Mouse (Mus musculus) lung, postnatal 4 days (tissue): ENCODE results near the gene Syt2.

Source experiments
- DNase-seq, 2 experiments: peaks; one replicate each; pipeline ENCODE4 v3.0.0; 2021

Syt2 gene

DNA sequence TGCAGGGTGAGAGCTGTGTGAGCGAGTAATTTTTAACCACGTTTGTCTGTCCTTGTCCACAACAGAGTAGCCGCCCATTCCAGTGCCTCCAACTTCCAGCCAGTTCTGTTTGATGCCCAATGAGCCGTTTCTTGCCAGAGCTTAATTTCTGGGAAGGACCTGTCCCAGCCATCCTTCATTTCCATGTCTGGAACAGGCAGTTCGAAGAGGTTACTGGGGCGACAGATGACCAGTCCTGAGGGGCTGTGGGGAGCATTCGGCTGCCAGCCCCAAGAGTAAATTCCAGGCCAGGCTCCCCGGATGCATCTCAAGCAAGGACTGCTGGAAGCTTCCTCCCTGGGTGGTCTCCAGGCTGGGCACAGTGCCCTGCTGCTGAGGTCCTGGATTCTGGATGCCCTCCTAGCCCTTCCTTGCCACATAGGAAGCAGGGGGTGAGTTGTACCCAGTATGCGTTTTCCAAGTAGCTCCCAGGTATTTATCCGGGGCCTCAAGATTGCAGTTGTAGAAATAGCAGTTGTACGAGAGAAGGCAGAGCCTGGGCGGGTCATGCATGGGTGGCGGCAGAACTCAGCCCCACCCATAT lies 4.9 kb downstream of the Syt2 start:
- DNase-seq = peak in 1 of 2 experiments; percentile 72

DNA sequence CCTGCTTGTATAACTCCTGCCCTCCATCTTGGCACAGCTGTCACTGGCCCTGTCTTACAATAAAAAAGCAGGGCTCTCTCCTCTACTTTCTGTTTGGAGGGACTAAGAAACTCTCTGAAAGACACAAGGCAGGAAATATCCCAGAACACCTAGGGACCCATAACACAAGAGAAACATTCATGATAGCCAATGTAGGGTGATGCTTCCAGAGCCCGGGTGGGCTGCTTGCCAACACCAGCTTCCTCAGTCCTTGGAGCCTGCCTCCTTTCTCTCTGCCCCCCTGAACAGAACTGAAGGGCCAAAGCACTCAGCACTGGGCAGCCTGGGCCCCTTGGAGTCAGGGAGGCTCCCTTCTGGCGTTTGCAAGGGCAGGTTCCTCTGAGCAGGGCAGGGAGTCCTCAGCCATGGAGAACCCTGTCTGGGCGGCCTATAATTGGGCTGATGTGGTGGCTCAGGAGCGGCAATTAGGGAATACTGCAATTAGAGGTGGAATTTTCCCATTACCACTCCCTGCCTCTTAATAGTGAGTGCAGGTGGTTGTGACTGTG lies 5.4 kb downstream of the Syt2 start:
- peak; percentile 53 to 54 for DNase-seq

DNA sequence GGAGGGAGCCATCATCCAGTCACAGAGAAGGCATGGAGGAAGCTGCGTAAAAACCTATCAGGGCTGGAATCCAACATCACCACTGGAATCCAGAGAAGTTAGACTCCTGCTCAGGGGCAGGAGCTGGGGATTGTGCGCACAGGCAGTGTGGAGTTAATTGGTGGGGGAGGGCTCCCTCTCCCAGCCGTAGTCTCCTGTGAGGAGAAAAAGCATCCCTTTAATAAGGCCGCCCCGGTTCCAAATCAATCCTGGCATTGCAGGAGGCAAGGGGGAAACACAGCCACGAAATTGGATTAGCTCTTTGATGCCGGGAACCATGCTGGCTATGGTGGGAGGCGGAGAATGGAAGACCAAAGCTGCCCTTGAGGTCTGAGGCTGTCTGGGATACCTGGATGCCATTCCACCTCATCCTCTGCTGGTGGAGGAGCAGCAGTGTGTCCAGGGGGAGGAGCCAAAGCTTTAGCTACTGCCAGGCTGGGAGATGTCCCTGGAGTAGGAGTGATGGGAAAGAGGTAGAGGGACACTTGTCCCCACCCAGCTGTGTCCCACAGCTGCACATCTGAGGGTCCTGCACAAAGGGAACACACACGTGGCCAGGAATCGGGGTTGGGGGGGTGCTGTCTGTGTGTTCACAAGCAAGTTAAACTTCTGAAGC lies 7.3 kb downstream of the Syt2 start:
- no peak for DNase-seq

DNA sequence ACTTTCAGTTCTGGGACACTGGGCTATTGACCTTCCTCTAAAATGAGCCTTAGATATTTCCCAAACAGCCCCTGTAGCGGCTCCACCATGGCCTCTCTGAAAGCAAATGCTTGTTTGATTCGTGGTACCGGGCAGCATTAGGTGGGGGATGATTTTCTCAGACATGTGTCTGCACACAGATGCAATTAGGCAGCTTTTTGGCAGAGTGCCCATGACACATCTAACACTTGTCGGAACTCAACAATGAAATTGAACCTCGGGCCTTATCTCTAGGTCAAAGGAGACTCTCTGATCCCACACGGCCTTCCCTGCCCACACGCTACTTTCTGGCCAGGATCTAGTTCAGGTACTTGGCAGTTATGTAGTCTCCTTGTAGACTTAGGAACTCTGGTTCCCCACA lies 12.4 kb downstream of the Syt2 start:
- DNase-seq = no peak

DNA sequence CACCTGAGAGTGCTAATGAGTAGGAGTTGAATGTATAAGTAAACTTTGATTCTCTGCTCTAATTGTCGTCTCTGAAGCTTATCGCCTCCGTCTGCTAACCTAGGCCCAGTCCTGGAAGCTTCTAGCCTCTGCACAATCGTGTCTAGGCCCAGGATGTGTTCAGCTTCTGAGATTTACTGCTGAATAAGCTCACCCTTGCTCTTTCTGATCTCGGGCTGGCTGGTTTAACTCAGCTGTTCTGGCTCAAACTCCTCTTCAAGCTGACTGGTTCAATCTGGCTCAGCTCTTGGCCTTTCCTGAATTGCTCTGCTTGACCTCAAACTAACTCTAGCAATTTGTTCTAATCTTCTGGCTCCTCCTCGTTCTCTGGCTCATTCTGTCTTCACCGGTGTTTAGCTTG lies 13.7 kb downstream of the Syt2 start:
- no peak for DNase-seq

DNA sequence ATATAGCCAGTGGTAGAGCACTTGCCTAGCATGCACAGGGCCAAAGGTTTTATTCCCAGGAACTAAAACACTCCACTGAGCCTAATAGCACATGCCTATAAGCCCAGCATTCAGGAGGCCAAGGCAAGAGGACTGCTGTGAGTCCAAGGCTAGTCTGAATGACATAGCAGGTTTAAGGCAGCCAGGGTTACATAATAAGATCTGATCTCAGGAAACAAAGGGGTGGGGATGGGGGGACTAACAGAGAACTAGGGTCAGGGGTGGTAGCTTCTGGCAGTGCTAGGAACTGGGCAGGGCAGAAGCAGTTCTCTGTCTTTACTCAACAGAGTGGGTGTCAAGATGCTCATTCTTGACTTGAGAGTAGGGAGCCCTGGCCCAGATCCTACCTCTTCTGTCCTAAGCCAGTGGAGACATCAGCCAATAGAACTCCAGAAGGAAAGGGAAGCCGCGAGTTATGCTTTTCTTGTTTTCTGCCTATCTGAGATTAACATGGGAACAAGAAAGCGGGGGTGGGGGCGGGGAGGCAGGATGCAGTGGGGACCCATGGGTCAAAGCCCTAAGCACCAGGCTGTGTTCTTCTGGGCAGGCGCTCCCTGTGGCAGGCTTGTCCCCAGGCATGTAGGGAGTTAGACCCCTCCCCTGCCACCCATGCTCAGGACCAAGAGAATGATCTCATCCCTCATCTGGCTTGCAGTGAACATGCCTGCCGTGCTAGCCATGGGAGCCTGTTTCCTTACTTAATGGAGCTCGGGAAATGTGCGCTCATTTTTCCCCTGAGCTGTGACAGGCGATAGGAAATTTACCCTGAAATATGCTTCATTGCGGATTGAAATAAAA lies 25.0 kb downstream of the Syt2 start:
- DNase-seq = no peak

DNA sequence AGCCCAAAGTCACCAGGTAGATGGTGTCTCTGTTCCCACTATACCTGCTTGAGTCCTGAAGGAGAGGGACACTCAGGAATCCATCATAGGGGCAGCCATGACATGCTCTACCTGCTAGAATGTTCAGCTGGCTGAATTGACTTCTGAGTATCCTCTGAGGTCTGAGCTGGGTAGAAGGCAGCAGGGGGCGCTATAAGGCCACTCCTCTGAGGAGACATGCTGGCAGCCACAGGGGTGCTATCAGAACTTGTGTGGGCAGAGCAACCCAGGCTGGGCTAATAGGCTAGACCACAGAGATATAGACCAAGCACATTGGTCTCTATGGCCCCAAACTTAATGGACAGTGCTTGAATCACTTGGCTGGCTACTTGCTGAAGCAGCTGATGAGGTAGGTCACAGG lies 27.8 kb downstream of the Syt2 start:
- no peak for DNase-seq

DNA sequence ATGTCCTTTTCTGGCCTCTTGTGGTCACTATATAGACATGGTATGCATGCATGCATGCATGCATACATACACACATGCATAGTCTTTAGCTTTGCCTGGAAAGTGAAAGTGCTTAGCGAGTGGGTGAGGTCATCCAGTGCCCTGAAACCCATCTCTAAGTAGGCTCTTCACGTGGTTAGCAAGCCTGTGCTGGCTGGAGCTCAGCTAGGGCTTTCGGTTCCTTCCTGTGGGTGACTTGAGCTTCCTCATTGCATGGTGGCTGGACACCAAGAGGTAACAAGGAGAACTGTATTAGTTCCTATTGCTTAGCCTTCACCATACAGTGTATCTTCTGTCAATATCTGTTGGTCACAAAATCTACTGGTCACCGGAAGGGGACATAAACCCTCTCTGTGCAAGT lies 33.0 kb downstream of the Syt2 start:
- peak; percentile 21 to 37 for DNase-seq

DNA sequence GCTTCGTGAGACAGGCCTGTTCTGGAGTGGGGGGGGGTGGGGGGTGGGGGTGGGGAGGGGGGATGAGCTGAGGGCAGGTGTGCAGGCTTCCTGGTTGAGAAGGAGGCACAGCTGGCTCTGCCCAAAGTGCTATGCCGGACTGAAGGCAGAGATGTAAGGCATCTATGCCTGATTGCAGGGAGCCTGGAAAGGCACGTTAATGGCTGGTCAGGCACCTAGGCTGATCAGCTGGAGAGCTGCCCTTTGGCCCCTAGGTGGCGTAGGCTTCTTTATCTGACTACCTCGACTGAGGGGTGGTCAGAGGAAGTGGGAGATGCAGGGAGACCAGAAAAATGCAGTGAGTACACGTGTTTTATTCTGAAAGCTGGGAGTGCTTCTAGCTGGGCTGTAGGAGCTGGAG lies 34.1 kb downstream of the Syt2 start:
- DNase-seq = no peak

DNA sequence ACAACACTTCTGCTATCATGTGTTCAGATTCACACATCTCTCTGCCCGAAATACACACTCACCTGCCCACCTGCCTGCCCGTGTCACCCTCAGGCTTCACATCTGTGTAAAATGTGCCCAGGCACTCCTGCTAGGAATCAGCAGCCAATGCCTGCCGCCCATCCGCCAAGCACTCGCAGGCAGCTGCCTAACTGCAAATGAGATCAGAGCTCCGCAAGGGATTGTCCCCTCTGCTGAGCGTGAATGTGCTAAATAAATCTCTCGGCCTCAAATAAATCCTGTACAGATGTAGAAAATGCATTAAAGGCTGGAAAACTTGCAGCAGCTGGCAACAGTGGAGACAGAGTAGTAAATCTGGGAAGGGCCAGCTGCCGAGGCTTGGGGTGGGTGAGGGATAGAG lies 36.0 kb downstream of the Syt2 start:
- no peak for DNase-seq

DNA sequence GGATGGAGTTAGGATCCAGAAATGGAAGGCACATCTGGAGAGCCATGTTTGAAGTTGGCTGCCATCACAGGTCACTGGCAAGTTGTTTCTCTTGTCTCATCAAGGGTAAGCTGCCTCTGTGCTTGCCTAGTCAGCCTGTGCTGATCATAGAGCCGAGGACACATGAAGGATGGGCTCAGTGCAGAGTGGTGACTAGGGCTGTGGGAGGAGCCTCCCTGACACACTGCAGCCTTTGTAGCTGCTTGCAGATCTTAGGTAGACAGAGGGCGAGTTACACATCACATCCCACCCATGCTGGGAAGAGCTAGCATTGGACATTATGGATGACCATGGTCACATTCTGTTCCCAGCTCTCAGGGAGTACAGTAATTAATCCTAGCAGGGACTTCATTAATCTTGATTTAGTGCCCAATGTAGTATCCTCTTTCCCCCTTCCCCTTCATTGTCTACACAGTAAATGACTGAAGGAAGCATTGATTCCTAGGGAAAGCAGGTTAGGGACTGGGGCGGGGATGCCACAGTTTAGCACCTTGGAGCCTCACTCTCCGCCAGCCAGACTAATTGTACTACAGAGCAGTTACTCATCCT lies 40.5 kb downstream of the Syt2 start:
- DNase-seq = no peak

DNA sequence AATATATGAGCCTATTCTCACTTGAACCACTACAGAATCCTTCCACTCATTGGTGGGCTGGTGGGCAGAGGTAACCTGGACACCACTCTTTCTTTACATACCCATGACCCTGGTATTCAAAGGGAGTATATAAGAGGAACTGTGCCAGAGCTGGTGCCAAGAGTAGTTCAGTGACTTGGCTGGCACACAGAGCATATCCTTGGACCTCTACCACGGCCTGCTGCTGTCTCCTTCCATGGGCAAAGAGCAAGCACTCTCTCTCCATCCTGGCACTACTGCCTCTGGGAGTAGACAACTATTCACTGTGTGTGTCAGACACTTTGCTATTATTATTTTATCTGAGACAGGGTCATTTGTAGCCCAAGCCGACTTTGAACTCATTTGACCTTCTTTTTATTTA lies 49.8 kb downstream of the Syt2 start:
- no peak for DNase-seq

DNA sequence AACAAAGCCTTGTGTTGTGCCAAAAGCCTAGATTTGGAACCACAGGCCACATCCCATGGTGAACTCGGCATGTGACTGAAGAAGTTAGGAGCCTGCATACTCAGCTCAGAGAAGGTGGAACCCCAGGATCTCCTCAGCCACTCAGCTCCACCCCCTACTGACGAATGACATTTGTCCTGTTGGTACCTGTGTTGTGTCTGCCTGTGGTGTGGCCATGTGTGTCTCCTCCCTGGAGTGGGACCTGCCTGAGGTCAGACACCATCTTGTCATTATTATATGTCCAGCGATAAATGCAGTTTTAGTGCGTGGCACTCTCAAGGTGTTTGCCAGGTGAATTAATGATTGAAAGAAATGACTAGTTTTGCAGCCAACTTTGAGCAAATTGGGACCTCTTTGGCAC lies 50.6 kb downstream of the Syt2 start:
- no peak for DNase-seq

DNA sequence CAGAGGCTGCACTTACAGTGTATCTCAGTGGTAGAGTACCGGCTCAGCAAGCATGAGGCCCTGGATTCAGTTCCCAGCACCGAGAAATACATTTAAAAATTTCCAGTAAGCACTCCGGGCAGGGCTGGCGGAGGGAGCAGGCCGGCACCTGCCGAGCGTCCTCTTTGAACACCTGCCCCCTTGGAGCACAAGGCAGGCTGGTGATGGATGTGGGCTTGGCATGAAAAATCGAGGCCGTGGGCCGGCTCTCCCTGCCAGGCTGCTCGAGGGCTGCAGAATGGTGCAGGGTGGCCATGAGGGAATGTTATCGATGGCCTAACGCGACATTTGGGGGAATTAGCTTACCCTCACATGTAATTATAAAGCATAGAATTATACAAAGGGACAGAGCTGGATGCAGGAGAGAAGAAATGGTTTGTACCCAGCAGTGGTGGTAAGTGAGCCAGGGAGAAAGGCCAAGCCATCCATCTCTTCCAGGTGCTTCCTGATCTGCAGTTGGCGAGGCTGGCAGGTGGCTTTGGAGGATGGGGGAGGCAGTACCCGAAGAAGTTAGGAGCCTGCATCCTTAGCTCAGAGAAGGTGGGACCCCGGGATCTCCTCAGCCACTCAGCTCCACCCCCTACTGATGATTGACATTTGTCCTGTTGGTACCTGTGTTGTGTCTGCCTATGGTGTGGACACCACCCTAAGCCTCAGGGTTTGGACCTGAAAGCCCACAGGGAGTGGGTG lies 51.2 kb downstream of the Syt2 start:
- no peak for DNase-seq

DNA sequence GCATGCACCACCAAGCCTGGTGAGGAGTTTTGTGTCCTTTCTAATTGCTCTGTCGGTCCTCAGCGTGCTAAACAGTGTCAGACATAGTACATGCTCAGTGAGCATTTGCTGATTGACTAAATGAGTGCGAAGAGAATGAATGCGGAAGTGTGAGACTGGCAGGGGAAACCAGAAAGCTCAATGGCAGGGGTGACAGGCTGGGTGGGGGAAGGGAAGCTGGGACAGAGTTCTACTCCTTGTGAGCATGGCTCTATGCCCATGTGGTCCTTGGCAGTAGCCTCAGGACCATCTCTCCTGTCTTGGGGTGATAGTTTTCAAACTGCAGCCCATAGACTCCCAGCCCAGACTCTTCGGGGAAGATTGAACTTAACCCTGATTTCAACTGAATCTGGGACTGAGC lies 52.0 kb downstream of the Syt2 start:
- no peak for DNase-seq

DNA sequence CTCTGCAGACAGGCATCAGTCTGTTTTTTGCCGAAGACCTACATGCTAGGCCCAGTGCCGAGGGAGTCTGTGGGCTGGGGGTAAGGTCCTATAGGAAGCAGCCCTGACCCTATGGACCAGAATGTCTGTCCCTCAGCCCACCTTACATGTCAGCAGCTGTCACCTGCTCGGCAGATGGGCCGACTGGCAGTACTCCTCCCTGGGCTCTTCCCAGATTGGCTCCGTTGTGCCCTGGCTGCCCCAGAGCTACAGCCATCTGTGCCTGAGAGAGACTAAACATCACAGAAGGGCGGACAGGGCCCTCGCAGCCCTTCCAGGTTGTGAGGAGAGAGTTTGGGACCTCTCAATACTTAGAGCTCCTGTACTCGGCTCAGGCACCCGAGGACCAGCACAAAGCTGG lies 52.9 kb downstream of the Syt2 start:
- no peak for DNase-seq

DNA sequence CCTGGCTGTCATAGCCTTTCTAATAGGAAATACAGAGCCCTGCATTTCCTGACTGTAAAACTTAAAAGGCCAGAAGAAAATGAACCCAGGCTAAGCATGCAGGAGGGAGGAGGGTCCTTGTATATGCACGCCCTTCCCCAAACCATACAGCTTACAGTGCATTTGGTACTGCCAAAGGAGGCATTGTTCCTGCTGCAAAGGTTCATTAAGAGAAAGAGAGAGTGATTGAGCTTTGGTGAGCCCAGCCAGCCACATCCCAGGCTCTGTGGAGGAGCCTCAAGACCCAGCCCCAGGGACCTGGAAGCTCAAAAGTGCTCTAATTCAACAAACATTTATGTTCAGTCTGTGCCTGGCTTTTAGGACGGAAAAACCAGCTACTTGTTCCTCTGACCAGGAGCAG lies 53.7 kb downstream of the Syt2 start:
- no peak for DNase-seq

DNA sequence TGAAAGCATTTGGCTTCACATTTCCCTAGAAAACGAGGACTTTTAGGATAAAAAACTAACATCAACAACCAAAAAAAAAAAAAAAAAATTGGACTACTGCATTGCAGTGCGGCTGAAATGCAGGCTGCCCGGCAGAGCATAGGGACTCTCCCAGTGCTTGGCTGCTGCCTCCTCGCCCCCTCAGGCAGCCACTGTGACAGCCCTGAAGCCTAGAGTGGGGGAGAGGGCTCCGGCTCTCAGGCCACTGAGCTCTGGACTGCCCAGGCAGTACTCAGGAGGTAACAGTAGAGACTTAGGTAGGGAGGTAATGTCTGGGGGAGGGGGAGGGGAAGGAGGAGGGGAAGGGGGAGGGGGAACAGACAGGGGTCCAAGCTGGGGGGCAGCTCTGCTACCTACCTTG lies 54.2 kb downstream of the Syt2 start:
- DNase-seq = no peak

DNA sequence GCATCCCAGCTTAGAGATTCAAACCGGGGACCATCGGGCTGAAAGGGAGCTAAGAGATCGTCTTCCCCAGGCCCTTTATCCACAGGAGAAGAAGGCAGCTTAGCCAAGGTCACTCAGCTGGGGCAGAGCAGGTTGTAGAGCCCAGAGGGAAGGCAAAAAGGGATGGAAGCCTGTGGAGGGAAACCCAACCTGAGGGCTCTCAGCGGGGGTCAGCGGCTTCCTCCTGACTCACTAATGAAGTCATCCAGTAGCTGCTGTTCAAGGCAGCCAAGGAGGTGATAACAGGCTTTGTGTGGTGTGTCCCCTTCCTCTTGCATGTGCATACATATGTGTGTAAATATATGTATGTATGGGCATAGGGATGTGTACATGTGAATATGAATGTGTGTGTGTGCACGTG lies 54.7 kb downstream of the Syt2 start:
- no peak for DNase-seq

DNA sequence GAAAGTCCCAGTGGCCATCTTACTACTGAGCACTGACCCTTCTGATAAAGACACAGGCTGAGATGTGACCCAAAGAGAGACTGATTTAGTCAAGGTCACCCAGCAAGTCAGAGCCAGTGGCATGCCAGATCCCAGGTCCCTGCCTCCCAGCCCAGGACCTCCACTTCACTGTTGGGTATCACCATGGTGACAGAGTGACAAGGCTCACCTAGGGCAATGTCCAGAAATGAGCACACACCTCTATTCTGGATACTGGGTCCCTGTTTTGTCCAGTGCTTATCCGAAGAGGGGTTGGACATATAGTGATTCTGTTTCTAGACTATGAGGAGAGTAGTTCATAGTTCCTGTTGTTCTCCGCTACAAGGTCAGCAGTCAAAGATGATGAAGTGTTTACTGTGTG lies 56.8 kb downstream of the Syt2 start:
- DNase-seq = no peak

DNA sequence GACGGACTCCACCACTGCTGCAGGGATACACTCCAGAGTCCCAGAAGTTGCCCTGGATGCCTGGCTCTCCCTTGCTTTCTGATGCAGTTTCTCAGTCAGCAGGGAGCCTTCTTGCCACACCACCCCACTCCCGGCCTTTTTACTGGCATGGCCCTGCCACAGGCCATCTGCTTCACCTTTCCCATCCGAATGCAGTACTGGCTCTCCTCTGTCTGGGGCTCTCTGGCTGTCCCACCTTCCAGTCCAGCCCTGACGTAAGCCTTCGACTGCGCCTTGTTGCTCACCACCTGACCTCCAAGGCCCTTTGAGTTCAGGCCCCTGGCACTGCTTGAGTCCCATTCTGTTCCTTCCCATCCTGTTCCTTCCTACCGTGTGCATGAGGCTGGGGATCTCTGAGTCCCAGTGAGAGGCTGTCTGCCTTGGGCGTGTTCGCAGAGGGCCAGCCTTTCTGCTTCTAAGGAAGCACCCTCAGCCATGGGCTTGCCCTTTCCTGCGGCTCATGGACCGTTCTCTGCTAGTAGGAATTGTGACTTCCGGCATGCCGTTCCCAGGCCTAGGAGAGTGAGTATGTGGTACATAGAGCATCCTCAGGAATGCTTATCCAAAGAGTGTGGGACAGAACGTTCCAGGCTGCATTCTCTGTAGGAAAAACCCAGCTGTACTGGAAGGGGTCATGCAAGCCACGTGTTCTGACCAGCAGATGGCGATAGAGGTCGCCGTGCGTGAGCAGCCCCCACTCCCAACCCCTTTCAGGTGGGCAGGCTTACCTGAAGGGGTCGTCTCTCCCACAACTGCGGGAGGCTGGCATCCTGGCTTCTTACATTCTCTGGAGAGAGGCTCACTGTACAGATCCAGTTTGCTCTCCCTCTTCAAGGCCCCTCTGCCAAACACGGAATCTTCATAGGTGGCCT lies 58.2 kb downstream of the Syt2 start:
- peak; percentile 42 to 45 for DNase-seq

DNA sequence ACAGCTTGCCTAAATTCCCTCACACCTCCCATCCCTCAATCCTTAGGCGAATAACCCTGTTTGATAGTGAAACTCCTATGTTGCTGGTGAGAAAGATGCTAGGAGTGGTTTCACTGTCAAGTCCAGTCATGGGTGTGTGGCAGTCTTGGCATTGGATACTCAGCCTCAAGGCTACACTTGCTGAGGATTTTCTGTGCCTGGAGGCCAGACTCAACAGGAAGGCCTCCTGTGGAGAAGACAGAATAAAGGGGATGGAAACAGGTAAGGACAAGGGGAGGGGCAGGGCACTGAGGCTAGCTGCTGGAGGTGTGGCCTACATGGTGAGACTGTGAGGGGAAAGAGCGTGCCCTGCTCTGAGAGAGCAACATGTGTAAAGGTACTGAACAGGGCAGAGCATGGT lies 60.1 kb downstream of the Syt2 start:
- no peak for DNase-seq
